Mouse (Mus musculus): ENCODE results near the gene Mfn2. TPM values are rescaled to one million over a fixed set of nuclear protein-coding genes. Genes with fewer than 3 reads are reported as not detected.

Gene Mfn2
- polyA plus RNA-seq, 1 experiment from 2014 or later = 32.3 TPM

- H3K27me3 ChIP-seq = no peaks in the 10 kb centered on the region
- H3K36me3 ChIP-seq = peaks cover 51% of the 10 kb centered on the region
- no peak overlapping the region for H3K9ac ChIP-seq (replicated peaks)
- peaks cover 4% of the 10 kb centered on the region; the same call in 1 of the 2 replicates for H3K4me1 ChIP-seq (replicated peaks)
- WGBS = 87% methylated on average over 5 of the region's 5 CpGs
- H3K4me3 ChIP-seq (replicated peaks) = no peak overlapping the region
- ATAC-seq (ENCODE audit: insufficient number of reproducible peaks, insufficient read depth, low FRiP score, low TSS enrichment, low read depth) = no peak
- H3K27ac ChIP-seq = no peak overlapping the region
- H3K9me3 ChIP-seq = no peaks in the 10 kb centered on the region
- H3K4me2 ChIP-seq = no peak overlapping the region
Measured at GRCm38 (mm10) chr4:147909486-147909885, 5.0 kb upstream of the Mfn2 start.

GRCm38 (mm10) chr4:147906230-147906629 is 1.7 kb upstream of the Mfn2 start:
- ATAC-seq (ENCODE audit: insufficient number of reproducible peaks, insufficient read depth, low FRiP score, low TSS enrichment, low read depth) = no peak
- H3K4me3 ChIP-seq (replicated peaks) = no peak overlapping the region

GRCm38 (mm10) chr4:147905090-147905659 is 671 bp upstream of the Mfn2 start:
- peak; percentile 9; the same call in 1 of the 2 replicates for ATAC-seq (ENCODE audit: insufficient number of reproducible peaks, insufficient read depth, low FRiP score, low TSS enrichment, low read depth)
- H3K36me3 ChIP-seq = peaks cover 32% of the 10 kb centered on the region
- H3K27me3 ChIP-seq = no peaks in the 10 kb centered on the region
- peak overlapping the region; percentile 70 for H3K4me2 ChIP-seq
- WGBS = under 1% methylated on average over 8 of the region's 8 CpGs
- H3K9me3 ChIP-seq = no peaks in the 10 kb centered on the region
- no peak overlapping the region for H3K9ac ChIP-seq (replicated peaks)
- H3K4me1 ChIP-seq (replicated peaks) = peaks cover 9% of the 10 kb centered on the region
- peak overlapping the region; percentile 89 for H3K4me3 ChIP-seq (replicated peaks)
- no peak overlapping the region for H3K27ac ChIP-seq

More at GRCm38 (mm10) chr4:147906230-147906629, 1.7 kb upstream of the Mfn2 start:
- H3K9me3 ChIP-seq = no peaks in the 10 kb centered on the region
- H3K4me1 ChIP-seq (replicated peaks) = peaks cover 9% of the 10 kb centered on the region
- H3K9ac ChIP-seq (replicated peaks) = no peak overlapping the region
- H3K27me3 ChIP-seq = no peaks in the 10 kb centered on the region
- 90% methylated on average over 5 of the region's 5 CpGs for WGBS
- H3K4me2 ChIP-seq = no peak overlapping the region
- H3K27ac ChIP-seq = no peak overlapping the region
- H3K36me3 ChIP-seq = peaks cover 35% of the 10 kb centered on the region

- ATAC-seq (ENCODE audit: insufficient number of reproducible peaks, insufficient read depth, low FRiP score, low TSS enrichment, low read depth) = no peak
- peaks cover 36% of the 10 kb centered on the region for H3K36me3 ChIP-seq
- no peaks in the 10 kb centered on the region for H3K9me3 ChIP-seq
- peaks cover 9% of the 10 kb centered on the region for H3K4me1 ChIP-seq (replicated peaks)
- no peak overlapping the region for H3K27ac ChIP-seq
- peak overlapping the region; percentile 89 for H3K4me3 ChIP-seq (replicated peaks)
- H3K9ac ChIP-seq (replicated peaks) = peak overlapping the region; percentile 84
- peak overlapping the region; percentile 70 for H3K4me2 ChIP-seq
- H3K27me3 ChIP-seq = no peaks in the 10 kb centered on the region
- 87% methylated on average over 3 of the region's 3 CpGs for WGBS
Measured at GRCm38 (mm10) chr4:147903601-147904000, 903 bp downstream of the Mfn2 start.

GRCm38 (mm10) chr4:147902906-147903500 is 1.5 kb downstream of the Mfn2 start:
- Histone ChIP-seq H3K9ac (replicated peaks) (no peak overlapping the region), H3K27ac (no peak overlapping the region), H3K4me2 (peak overlapping the region; percentile 70; the same call in 1 of the 2 replicates), H3K36me3 (peaks cover 42% of the 10 kb centered on the region), H3K4me1 (replicated peaks) (peaks cover 9% of the 10 kb centered on the region), H3K9me3 (no peaks in the 10 kb centered on the region), H3K27me3 (no peaks in the 10 kb centered on the region), H3K4me3 (replicated peaks) (no peak overlapping the region)
- WGBS = 91% methylated on average over 12 of the region's 12 CpGs
- ATAC-seq (ENCODE audit: insufficient number of reproducible peaks, insufficient read depth, low FRiP score, low TSS enrichment, low read depth) = no peak

GRCm38 (mm10) chr4:147900452-147900851 is 4.1 kb downstream of the Mfn2 start:
- Histone ChIP-seq H3K9ac (replicated peaks) (no peak overlapping the region), H3K36me3 (peaks cover 67% of the 10 kb centered on the region), H3K9me3 (no peaks in the 10 kb centered on the region), H3K27ac (no peak overlapping the region), H3K27me3 (no peaks in the 10 kb centered on the region), H3K4me3 (replicated peaks) (no peak overlapping the region), H3K4me2 (no peak overlapping the region), H3K4me1 (replicated peaks) (peaks cover 9% of the 10 kb centered on the region)
- no peak for ATAC-seq (ENCODE audit: insufficient number of reproducible peaks, insufficient read depth, low FRiP score, low TSS enrichment, low read depth)
- WGBS = 91% methylated on average over 7 of the region's 7 CpGs

- 85% methylated on average over 3 of the region's 3 CpGs for WGBS
- ATAC-seq (ENCODE audit: insufficient number of reproducible peaks, insufficient read depth, low FRiP score, low TSS enrichment, low read depth) = no peak
- Histone ChIP-seq H3K4me3 (replicated peaks) (no peak overlapping the region), H3K9me3 (no peaks in the 10 kb centered on the region), H3K27ac (no peak overlapping the region), H3K4me1 (replicated peaks) (no peaks in the 10 kb centered on the region), H3K27me3 (no peaks in the 10 kb centered on the region), H3K9ac (replicated peaks) (no peak overlapping the region), H3K36me3 (peaks cover 85% of the 10 kb centered on the region), H3K4me2 (no peak overlapping the region)
Measured at GRCm38 (mm10) chr4:147897348-147897747, 7.2 kb downstream of the Mfn2 start.

- WGBS = 81% methylated on average over 1 of the region's 1 CpGs
- ATAC-seq (ENCODE audit: insufficient number of reproducible peaks, insufficient read depth, low FRiP score, low TSS enrichment, low read depth) = no peak
- H3K27me3 ChIP-seq = no peaks in the 10 kb centered on the region
- H3K4me2 ChIP-seq = no peak overlapping the region
- no peak overlapping the region for H3K9ac ChIP-seq (replicated peaks)
- no peak overlapping the region for H3K27ac ChIP-seq
- H3K36me3 ChIP-seq = peaks cover 90% of the 10 kb centered on the region
- H3K4me3 ChIP-seq (replicated peaks) = no peak overlapping the region
- no peaks in the 10 kb centered on the region for H3K4me1 ChIP-seq (replicated peaks)
- H3K9me3 ChIP-seq = no peaks in the 10 kb centered on the region
Measured at GRCm38 (mm10) chr4:147896411-147896810, 8.1 kb downstream of the Mfn2 start.

GRCm38 (mm10) chr4:147895815-147896330 is 8.6 kb downstream of the Mfn2 start:
- H3K27ac ChIP-seq = no peak overlapping the region
- H3K36me3 ChIP-seq = peaks cover 94% of the 10 kb centered on the region
- H3K4me3 ChIP-seq (replicated peaks) = no peak overlapping the region
- H3K4me1 ChIP-seq (replicated peaks) = no peaks in the 10 kb centered on the region
- H3K27me3 ChIP-seq = no peaks in the 10 kb centered on the region
- no peak overlapping the region for H3K9ac ChIP-seq (replicated peaks)
- ATAC-seq (ENCODE audit: insufficient number of reproducible peaks, insufficient read depth, low FRiP score, low TSS enrichment, low read depth) = no peak
- no peak overlapping the region for H3K4me2 ChIP-seq
- WGBS = 91% methylated on average over 4 of the region's 4 CpGs
- no peaks in the 10 kb centered on the region for H3K9me3 ChIP-seq

GRCm38 (mm10) chr4:147890341-147890740 is 14.2 kb downstream of the Mfn2 start:
- ATAC-seq (ENCODE audit: insufficient number of reproducible peaks, insufficient read depth, low FRiP score, low TSS enrichment, low read depth) = no peak

GRCm38 (mm10) chr4:147888237-147888636 is 16.3 kb downstream of the Mfn2 start:
- Histone ChIP-seq H3K9me3 (no peaks in the 10 kb centered on the region), H3K27ac (no peak overlapping the region), H3K36me3 (peaks cover 93% of the 10 kb centered on the region), H3K4me2 (no peak overlapping the region), H3K27me3 (no peaks in the 10 kb centered on the region), H3K4me1 (replicated peaks) (no peaks in the 10 kb centered on the region), H3K9ac (replicated peaks) (no peak overlapping the region), H3K4me3 (replicated peaks) (no peak overlapping the region)
- WGBS = 89% methylated on average over 4 of the region's 4 CpGs
- no peak for ATAC-seq (ENCODE audit: insufficient number of reproducible peaks, insufficient read depth, low FRiP score, low TSS enrichment, low read depth)

More at GRCm38 (mm10) chr4:147890341-147890740, 14.2 kb downstream of the Mfn2 start:
- Histone ChIP-seq H3K36me3 (peaks cover 91% of the 10 kb centered on the region), H3K27ac (no peak overlapping the region), H3K4me1 (replicated peaks) (no peaks in the 10 kb centered on the region), H3K9ac (replicated peaks) (no peak overlapping the region), H3K27me3 (no peaks in the 10 kb centered on the region), H3K9me3 (no peaks in the 10 kb centered on the region), H3K4me2 (no peak overlapping the region), H3K4me3 (replicated peaks) (no peak overlapping the region)
- WGBS = 93% methylated on average over 6 of the region's 6 CpGs
